Mouse (Mus musculus): ENCODE results near the gene Grm3.

Grm3 gene

GRCm38 (mm10) chr5:9724956-9725600 lies at the start of gene Grm3:
Grm3 (minus strand) TSS chr5:9725170.
- DNase-seq (ENCODE audit: low spot score in 2 of 2) = no peak

GRCm38 (mm10) chr5:9755751-9756150 lies 30.8 kb upstream of the Grm3 start:
- no peak for DNase-seq (ENCODE audit: low spot score in 2 of 2)

GRCm38 (mm10) chr5:9748184-9748583 lies 23.2 kb upstream of the Grm3 start:
- DNase-seq (ENCODE audit: low spot score in 2 of 2) = no peak

- no peak for DNase-seq (ENCODE audit: low spot score in 2 of 2)
Observed at GRCm38 (mm10) chr5:9744120-9744519, 19.1 kb upstream of the Grm3 start.

- no peak for DNase-seq (ENCODE audit: low spot score in 2 of 2)
Observed at GRCm38 (mm10) chr5:9725601-9726268, 765 bp upstream of the Grm3 start.

- DNase-seq (ENCODE audit: low spot score in 2 of 2) = no peak
Observed at GRCm38 (mm10) chr5:9724287-9724955, 549 bp downstream of the Grm3 start.

GRCm38 (mm10) chr5:9721136-9721535 lies 3.8 kb downstream of the Grm3 start:
- no peak for DNase-seq (ENCODE audit: low spot score in 2 of 2)

GRCm38 (mm10) chr5:9716295-9716694 lies 8.7 kb downstream of the Grm3 start:
- DNase-seq (ENCODE audit: low spot score in 2 of 2) = no peak

GRCm38 (mm10) chr5:9707096-9707495 lies 17.9 kb downstream of the Grm3 start:
- no peak for DNase-seq (ENCODE audit: low spot score in 2 of 2)

GRCm38 (mm10) chr5:9703385-9704009 lies 21.5 kb downstream of the Grm3 start:
- DNase-seq (ENCODE audit: low spot score in 2 of 2) = no peak

GRCm38 (mm10) chr5:9702656-9703384 lies 22.1 kb downstream of the Grm3 start:
- no peak for DNase-seq (ENCODE audit: low spot score in 2 of 2)

- DNase-seq (ENCODE audit: low spot score in 2 of 2) = no peak
Observed at GRCm38 (mm10) chr5:9692333-9692732, 32.6 kb downstream of the Grm3 start.

- no peak for DNase-seq (ENCODE audit: low spot score in 2 of 2)
Observed at GRCm38 (mm10) chr5:9690599-9691242, 34.2 kb downstream of the Grm3 start.

- no peak for DNase-seq (ENCODE audit: low spot score in 2 of 2)
Observed at GRCm38 (mm10) chr5:9690192-9690591, 34.8 kb downstream of the Grm3 start.

- DNase-seq (ENCODE audit: low spot score in 2 of 2) = no peak
Observed at GRCm38 (mm10) chr5:9683204-9683603, 41.8 kb downstream of the Grm3 start.

GRCm38 (mm10) chr5:9669002-9669401 lies 56.0 kb downstream of the Grm3 start:
- no peak for DNase-seq (ENCODE audit: low spot score in 2 of 2)

GRCm38 (mm10) chr5:9663416-9663815 lies 61.6 kb downstream of the Grm3 start:
- no peak for DNase-seq (ENCODE audit: low spot score in 2 of 2)

- DNase-seq (ENCODE audit: low spot score in 2 of 2) = no peak
Observed at GRCm38 (mm10) chr5:9661870-9662589, 62.9 kb downstream of the Grm3 start.

GRCm38 (mm10) chr5:9638612-9639011 lies 86.4 kb downstream of the Grm3 start:
- no peak for DNase-seq (ENCODE audit: low spot score in 2 of 2)

GRCm38 (mm10) chr5:9627220-9627619 lies 97.8 kb downstream of the Grm3 start:
- no peak for DNase-seq (ENCODE audit: low spot score in 2 of 2)

GRCm38 (mm10) chr5:9624396-9624795 lies 100.6 kb downstream of the Grm3 start:
- DNase-seq (ENCODE audit: low spot score in 2 of 2) = no peak

Measured in natural killer cell, adult 2 months (primary cell).